Mouse (Mus musculus) c-Kit-negative CD71-positive TER-119-positive erythroid progenitor cells, embryonic 14.5 days (primary cell): ENCODE data around the gene Ddx1.

ENCODE experiments used
- DNase-seq: peaks from one replicate; pipeline ENCODE4 v3.0.0-alpha.2; 2013; ENCODE audit warnings: low read depth, low spot score

Gene Ddx1

DNA sequence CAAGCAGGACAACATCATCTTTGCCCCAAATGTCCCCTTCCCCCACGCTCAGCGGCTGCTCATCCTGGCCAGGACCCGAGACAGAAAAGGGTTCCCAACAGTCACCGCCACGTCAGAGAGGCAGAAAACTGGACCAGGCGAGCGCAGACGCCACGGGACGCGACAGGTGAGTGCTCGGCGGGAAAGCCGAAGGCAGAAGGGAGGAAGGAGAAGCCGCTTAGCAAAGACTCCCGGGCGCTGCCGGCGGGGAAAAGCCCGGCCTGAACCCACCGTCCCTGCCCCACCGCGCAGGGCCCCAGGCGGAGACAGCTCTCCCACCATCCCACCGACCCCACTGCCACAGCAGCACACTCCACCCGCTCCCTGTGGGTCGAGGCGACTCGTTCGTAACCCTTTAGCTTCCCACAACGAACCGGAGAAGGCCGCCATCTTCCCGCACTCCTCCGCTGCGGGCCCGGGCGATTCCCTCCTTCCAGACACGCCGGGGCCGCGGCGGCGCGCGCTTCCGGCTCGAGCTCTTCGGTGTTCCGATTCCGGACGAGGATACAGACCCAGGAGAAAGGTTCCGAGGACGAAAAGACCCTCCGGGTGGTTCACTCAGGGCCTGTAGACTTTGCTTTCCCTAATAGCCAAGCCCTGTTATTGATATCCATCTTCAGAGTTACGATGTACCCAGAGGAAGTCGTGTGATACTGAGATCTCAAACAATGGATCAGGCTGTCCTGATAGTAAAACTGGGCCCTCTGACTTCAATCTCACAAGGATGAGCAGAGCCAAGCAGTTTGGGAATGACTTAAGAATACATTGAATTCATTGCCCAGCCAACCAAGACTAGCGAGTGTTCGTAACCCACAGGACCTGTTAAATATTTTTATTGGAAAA is at the start of gene Ddx1:
Gene Ddx1 (minus strand): TSS at position 523 of the 882 bp plus-strand sequence.
- DNase-seq = peak; percentile 62

DNA sequence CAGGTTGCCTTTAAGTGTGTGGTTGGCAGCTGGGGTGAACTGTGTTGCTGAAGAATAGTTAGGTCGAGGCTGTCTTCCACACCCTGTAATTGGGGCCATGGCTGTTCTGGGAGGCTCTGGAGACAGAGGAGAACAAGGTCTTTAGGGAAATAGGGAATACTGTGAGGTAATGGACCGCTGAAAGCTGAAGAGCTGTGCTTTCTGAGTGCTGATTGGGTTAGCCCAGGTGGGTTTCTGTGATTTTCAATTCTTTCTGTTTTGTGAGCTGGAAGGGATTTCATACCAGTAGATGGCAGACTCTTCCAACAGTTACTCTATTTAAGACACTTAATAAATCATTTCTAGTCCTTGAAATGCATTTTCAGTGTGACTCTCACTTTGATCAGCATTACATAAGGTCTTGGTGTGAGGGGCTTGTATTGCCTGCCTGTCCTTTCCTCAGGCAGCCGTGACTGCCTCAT is 44.4 kb upstream of the Ddx1 start:
- DNase-seq = no peak

DNA sequence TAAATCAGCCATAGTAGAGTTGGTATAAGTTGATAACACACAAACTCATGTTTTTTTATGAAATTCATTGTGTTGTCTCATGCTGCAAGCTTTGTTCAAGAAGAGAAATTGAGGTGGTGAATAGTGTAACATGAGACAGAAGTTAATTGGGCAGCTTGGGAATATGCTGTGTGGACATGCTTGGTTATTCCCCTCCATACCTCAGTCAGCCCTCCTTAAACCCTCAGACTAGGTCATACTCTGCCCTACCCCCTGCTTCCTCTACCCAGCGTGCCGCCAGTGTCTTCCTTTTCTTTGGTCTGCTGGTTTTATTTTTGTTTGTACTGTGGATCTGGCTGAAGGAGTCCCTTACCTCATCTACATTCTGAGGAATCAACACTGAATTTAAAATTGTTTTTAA is 42.4 kb upstream of the Ddx1 start:
- no peak for DNase-seq

DNA sequence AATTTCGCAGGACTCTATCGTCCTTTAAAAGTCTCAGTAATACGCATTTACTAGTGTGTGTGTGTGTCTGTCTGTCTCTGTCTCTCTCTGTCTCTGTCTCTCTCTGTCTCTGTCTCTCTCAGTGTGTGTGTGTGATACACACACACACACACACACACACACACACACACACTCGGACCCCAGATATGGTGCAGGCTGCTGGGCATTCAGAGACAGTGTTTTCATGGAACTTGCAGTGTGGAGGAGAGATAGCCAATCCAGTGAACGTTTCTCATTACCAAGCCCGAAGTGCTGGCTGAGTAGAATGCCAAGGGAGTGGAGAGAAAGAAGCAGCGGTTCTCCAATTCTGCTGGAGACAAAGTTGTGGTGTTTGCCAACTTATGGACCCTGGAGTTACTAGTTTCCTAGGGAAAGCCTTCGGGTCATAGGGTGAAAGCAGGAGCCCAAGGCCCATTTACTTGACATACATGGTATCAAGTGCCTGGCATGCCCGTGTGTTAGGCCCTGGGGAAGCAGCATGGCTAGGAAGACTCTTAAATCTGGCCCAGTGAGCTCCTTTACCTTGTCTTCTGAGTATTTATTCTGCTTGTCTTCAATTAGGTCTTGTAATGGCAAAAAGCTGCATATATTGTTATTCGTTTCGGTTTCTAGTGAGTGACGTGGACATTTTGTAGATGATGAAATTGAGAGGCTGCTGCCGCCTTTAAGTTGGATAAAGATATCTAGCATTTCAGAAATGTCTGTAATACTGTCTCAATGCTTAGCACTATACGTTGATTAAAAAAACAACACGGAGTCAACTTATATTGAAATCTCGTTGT is 20.8 kb upstream of the Ddx1 start:
- DNase-seq = no peak

GRCm38 (mm10) chr12:13268826-13269449 is 19.9 kb upstream of the Ddx1 start, which contains the start of gene Nbas:
TSS of gene Nbas (plus strand) at chr12:13269133.
- peak; percentile 57 for DNase-seq

- DNase-seq = no peak
Observed at GRCm38 (mm10) chr12:13268412-13268811, 19.4 kb upstream of the Ddx1 start.

DNA sequence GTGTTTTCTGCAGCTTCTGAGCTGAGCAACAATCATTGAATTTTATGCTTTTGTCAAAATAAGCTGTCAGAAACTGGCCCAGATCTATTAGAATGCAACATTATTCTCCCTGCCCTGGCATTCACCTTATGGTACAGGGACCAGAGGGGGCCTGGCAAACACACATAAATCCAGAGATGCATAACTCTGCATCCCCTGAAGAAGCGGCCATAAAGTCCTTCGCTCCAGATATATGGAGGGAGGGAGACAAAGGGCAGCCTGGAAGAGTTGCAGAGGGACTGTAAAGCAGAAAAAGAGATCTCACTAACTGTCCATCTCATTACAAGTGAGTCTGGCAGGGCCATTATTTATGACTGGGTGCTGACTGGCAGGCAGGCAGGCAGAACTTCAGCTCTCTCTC is 6.7 kb upstream of the Ddx1 start:
- no peak for DNase-seq

GRCm38 (mm10) chr12:13255068-13255467 is 6.1 kb upstream of the Ddx1 start:
- no peak for DNase-seq

- no peak for DNase-seq
Observed at GRCm38 (mm10) chr12:13249573-13249919, 533 bp upstream of the Ddx1 start.

DNA sequence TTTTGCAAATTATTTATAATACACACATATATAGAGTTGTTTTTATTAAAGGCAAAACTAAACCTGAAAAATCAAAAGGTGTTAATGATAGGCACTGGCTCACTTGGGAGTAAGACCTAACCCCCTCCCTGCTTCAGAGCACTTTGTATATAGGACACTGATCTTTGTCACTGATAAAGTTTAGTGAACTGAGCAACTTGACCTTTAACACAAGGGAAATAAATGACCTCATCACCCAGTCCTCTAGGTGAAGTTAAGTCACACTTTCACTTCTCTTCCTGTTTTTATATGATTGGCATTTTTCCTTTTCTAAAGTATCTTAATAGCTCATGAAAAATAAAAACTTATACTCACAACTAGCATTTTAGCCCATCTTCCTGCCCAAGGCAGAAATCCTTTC is 6.6 kb downstream of the Ddx1 start:
- DNase-seq = no peak

DNA sequence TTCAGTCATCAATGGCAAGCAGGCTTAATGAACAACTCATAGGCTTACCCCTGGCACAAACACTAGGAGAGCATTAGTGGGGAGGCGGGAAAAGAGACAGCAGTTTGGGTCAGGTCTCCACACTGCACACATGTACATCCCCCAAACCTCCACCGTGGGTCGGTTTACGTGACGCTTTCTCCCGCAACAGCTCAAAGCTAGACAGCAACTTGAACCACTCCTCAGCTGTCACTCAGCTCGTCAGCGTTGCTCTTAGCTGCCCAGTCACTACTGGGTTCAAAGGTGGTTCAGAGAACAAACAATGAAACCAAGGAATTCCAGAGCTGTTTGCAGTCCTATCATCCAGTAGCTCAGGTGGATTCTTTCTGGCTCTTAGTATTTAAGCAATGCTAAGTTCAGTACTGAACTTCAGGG is 30.9 kb downstream of the Ddx1 start:
- DNase-seq = no peak

DNA sequence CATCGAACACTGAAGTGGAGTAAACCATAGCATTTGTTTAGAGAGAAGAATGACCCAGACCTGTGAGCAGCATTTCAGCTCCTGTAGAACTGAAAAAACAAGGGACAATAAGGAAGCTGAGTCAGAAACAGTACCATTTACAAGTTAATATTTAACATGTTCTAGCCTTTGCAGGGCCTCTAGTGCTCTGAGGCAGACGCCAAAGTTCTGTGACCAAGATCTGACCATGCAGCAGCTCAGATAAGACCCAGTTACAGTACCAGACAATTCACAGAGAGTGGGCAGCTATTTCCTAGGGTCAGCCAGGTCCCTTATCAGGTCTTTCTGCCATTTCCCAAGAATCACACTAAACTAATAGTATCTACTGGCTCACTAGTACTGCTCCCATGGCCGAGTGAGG is 31.4 kb downstream of the Ddx1 start:
- DNase-seq = no peak

DNA sequence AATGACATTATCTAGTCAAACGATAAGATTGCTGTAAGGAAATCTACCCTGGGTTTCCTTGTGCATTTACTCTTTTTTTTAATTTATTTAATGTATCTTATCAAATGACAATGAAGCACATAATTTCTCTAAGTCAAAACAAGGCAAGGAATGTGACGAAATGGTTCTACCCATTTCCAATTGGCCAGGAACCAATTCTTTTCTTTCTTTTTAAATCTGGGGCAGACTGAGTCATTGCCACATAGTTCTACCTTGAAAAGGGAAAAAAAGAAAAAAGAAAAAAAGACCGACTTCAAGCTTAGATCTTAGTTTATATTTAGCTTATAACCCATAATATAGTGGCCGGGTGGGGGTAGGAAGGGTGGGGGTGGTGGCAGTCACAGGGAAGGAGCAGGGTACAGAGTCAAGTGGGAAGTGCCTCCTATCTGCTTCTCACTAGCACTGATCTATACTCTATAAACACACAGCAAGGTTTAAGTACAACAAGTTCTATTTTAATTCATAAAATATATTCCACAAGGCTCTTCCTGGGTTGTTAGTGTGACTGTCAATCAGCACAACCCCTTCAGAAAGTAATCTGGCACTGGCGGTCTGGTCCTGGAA is 32.4 kb downstream of the Ddx1 start:
- no peak for DNase-seq

- DNase-seq = peak; percentile 48
Observed at GRCm38 (mm10) chr12:13214345-13215278, 34.4 kb downstream of the Ddx1 start.

DNA sequence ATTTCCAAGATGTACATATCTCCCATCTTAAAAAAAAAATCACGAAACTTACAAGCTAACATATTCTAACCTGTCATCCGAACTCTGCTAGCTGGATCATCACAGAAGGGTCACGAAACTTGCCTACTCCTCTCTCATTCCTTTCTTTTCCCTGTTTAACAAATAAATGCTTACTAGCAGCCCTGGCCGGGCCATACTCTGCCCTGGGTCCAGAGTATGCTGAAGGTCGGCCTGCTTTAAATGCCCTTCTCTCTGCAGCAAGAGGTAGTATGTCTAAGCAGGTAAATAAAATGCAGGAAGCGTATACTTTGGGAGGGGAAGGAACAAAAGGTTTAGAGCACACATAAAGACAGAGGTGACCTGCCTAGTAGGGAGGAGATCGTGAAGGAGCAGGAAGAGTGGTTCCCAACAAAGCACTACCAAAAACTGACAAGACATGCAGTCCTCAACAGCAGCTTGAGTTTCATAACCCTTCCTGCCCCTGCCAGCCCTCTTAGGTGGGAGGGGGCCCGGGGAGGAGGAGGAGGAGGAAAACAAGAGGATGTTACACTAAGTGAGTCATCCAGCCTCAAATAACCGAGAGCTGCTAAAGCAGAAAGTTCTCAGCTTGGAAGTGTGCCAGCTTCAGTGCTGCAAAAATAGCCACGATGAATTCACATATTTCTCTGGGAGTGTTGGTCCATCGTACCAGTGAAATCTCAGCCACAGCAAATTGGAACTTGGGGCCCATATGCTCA is 37.1 kb downstream of the Ddx1 start:
- DNase-seq = no peak

GRCm38 (mm10) chr12:13209692-13210377 is 39.2 kb downstream of the Ddx1 start:
- DNase-seq = no peak

GRCm38 (mm10) chr12:13208983-13209451 is 40.0 kb downstream of the Ddx1 start:
- no peak for DNase-seq

DNA sequence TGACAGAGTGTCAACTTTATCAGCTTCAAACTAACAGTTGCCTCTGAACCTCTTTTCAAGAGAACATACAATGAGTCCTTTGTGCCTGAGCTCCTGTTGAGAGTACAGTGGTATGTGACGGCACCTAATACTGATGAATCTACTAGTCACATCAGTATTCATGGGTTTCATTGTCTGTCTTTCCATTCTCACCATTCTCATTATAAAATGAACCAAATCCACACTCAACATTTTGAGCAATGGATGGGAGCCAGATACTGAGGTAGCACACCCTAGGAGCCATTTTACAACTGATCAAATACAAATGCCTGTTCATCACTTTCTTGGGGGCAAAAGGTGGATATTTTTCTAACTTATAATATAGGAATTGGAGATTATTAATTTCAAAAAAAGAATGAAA is 40.5 kb downstream of the Ddx1 start:
- DNase-seq = no peak

GRCm38 (mm10) chr12:13207099-13207498 is 41.9 kb downstream of the Ddx1 start:
- no peak for DNase-seq
